Mouse (Mus musculus): ENCODE data around the gene Trafd1.

- no peak for TF ChIP-seq CTCF (IDR thresholded peaks at IDR 0.05; ENCODE audit: control insufficient read depth, insufficient read depth, insufficient replicate concordance, low read depth, low read length)
- no peak for TF ChIP-seq POLR2A (IDR thresholded peaks at IDR 0.05; ENCODE audit: control insufficient read depth, low read depth, low read length)
Observed at GRCm38 (mm10) chr5:121366449-121367225, 18.8 kb downstream of the Trafd1 start.
